Mouse (Mus musculus): ENCODE measurements around the gene Sacm1l. TPM values are rescaled to one million over a fixed set of nuclear protein-coding genes. Genes with fewer than 3 reads are reported as not detected.
A peak's percentile ranks its signal among the peaks of the same experiment; 100 is the strongest.

Gene Sacm1l
- 100 to 1,000 TPM in 1 of 2 experiments, 10 to 100 TPM in 1; 95.7 to 158 TPM for total RNA-seq (2021)
- long read RNA-seq, experiment 1, transcript Sacm1l-201 (20 exons, 3,558 nt): major isoform, 110 of 135 reads
- long read RNA-seq, experiment 1, partial matches to known transcripts: 7 of 135 reads
- long read RNA-seq, experiment 1, other reads (novel, unspliced or antisense): 18 of 135 reads
- long read RNA-seq, experiment 2, transcript Sacm1l-201 (20 exons, 3,558 nt): major isoform, 36 of 40 reads
- long read RNA-seq, experiment 2, partial matches to known transcripts: 1 of 40 reads
- long read RNA-seq, experiment 2, other reads (novel, unspliced or antisense): 3 of 40 reads

GRCm38 (mm10) chr9:123529392-123530157 is at the start of gene Sacm1l:
Sacm1l (plus strand) TSS chr9:123529759.
- DNase-seq: peak; percentile 98 to 99

GRCm38 (mm10) chr9:123479876-123480252 is 49.7 kb upstream of the Sacm1l start:
- no peak for DNase-seq

GRCm38 (mm10) chr9:123480253-123480921 is 49.2 kb upstream of the Sacm1l start:
- no peak for DNase-seq

- no peak for DNase-seq
Measured at GRCm38 (mm10) chr9:123481136-123481535, 48.4 kb upstream of the Sacm1l start.

- DNase-seq: no peak
Measured at GRCm38 (mm10) chr9:123483598-123483997, 46.0 kb upstream of the Sacm1l start.

GRCm38 (mm10) chr9:123484830-123485229 is 44.7 kb upstream of the Sacm1l start:
- no peak for DNase-seq

- DNase-seq: no peak
Measured at GRCm38 (mm10) chr9:123485561-123485960, 44.0 kb upstream of the Sacm1l start.

GRCm38 (mm10) chr9:123486635-123487034 is 42.9 kb upstream of the Sacm1l start:
- DNase-seq: no peak

- DNase-seq: no peak
Measured at GRCm38 (mm10) chr9:123489073-123489472, 40.5 kb upstream of the Sacm1l start.

- no peak for DNase-seq
Measured at GRCm38 (mm10) chr9:123489727-123490343, 39.7 kb upstream of the Sacm1l start.

- DNase-seq: no peak
Measured at GRCm38 (mm10) chr9:123490930-123491329, 38.6 kb upstream of the Sacm1l start.

- peak; percentile 20 to 36 for DNase-seq
Measured at GRCm38 (mm10) chr9:123491917-123492585, 37.5 kb upstream of the Sacm1l start.

- no peak for DNase-seq
Measured at GRCm38 (mm10) chr9:123496665-123497064, 32.9 kb upstream of the Sacm1l start.

GRCm38 (mm10) chr9:123497906-123498305 is 31.7 kb upstream of the Sacm1l start:
- no peak for DNase-seq

GRCm38 (mm10) chr9:123500480-123500879 is 29.1 kb upstream of the Sacm1l start:
- peak; percentile 44 to 50 for DNase-seq

GRCm38 (mm10) chr9:123503171-123503834 is 26.3 kb upstream of the Sacm1l start:
- no peak for DNase-seq

- DNase-seq: peak; percentile 57 to 74
Measured at GRCm38 (mm10) chr9:123504325-123504724, 25.2 kb upstream of the Sacm1l start.

GRCm38 (mm10) chr9:123505598-123505997 is 24.0 kb upstream of the Sacm1l start:
- DNase-seq: no peak

GRCm38 (mm10) chr9:123506270-123507146 is 23.1 kb upstream of the Sacm1l start:
- no peak for DNase-seq

- no peak for DNase-seq
Measured at GRCm38 (mm10) chr9:123507380-123507779, 22.2 kb upstream of the Sacm1l start.
